Mouse (Mus musculus): ENCODE results near the gene Usp49.
"Not testable (repeated sequence)": the region's sequence is repeated elsewhere in the genome, so short reads cannot be mapped to it uniquely, and the experiment has no call there.

Gene Usp49

DNA sequence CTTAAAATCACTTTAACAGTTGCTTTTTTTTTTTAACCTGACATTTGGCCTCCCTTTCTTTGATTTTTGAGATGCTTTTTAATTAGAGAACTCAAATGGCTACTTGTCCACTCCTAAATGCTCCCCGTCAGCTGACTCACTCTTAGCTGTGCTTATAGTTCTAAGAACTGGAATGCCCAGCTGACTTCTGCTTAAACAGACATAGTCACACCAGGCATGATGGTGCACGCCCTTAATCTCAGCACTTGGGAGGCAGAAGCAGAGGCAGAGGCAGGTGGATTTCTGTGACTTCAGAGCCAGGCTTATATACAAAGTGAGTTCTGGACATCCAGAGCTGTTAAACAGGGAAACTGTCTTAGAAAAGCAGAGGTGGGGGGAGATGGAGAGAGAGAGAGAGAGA is 21.5 kb downstream of the Usp49 start:
- no peak for DNase-seq

DNA sequence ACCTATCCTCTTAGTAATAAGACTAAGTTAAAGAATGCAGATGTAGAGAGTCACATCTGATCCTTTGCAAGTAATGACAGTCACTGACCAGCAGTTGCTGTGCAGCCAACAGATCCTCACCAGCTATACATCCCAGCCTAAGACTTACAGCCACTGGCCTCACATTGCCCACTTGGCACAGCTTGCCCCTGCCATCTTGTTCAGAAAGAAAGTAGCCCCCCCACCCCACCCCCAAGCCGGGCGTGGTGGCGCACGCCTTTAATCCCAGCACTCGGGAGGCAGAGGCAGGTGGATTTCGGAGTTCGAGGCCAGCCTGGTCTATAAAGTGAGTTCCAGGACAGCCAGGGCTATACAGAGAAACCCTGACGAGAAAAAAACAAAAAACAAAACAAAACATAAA is 23.9 kb downstream of the Usp49 start:
- not testable (repeated sequence) for DNase-seq

DNA sequence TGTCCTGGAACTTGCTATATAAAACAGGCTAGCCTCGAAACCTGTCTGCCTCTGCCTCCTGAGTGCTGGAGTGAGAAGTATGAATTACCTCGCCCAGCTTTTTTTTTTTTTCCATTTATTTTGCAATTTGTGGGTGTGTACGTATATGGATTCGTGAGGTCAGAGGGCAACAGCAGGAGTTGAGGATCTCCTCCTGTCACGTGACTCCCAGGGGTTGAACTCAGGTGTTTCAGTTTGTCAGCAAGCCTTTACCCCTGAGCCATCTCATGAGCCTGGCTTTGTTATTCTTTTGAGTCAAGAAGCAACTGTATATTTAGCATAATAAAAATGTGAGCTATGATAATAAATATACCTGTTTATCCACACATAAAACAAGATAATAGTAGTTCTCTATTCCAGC is 25.2 kb downstream of the Usp49 start:
- no peak for DNase-seq

DNA sequence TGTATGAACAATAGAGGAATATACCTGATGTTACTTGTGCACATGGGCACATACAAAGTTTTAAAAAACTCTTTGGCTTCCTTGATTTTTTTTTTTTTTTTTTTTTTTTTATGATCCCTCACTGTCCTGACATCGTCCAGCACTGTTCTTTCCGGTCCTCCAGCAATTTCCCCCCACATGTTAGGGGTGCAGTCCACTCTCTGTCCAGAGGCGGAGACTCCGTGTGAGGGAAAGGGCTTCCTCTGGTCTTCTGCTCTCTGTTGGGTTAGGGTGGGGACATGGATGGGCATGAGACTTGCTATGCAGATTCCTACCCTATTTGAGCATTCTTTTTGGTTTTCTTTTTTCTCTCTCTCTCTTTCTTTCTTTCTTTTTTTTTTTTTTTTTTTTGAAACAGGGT is 27.4 kb downstream of the Usp49 start:
- no peak for DNase-seq

DNA sequence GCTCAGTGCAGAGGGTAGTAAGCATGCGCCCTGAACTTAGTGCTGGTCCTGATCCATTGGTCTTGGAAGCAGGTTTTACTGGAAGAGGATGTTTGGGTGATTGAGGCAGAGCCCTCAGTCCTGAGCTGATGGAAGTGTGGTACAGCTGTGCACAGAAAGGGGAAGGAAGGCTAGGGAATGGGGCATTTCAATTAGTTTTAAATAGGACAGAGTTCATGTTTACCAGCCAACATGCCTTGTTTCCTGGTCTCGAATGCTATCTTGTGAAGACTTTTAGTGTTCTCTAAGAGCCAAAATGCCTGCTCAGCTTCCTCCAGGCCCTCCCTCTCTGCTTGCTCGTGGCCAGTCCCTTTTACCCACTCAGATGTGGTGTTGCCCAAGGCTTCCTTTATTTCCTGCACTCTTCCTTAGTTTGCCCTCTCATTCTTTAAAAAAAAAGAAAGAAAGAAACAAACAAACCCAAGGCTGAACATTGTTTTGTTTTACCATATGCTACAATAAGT is 28.3 kb downstream of the Usp49 start:
- DNase-seq = no peak

DNA sequence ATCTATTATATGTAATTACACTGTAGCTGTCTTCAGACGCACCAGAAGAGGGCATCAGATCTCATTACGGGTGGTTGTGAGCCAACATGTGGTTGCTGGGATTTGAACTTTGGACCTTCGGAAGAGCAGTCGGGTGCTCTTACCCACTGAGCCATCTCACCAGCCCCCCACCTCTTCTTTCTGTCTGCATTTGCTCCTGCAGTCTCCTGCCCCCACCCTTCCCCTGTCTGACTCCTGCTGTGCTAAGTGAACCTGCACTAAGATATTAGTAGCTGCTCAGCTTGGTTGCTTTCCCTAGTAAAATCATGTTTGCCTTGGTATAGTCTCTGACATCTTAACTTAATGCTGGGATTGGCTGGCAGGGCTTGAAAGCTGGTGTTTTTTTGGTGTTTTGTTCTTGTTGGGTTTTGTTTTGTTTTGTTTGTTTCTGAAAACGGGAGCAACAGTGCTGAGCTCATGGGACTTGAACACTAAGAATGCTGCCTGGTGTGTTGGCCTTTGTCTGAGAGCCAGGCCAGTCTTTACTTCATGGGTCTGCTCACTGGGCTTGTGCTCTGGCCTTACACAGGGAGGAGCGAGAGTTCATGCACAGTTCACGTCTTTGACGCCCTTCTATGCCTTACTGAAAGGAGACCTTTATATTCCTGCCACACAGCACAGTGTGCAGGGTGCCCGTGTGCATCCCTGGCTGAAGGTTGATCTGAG is 32.7 kb downstream of the Usp49 start:
- no peak for DNase-seq

DNA sequence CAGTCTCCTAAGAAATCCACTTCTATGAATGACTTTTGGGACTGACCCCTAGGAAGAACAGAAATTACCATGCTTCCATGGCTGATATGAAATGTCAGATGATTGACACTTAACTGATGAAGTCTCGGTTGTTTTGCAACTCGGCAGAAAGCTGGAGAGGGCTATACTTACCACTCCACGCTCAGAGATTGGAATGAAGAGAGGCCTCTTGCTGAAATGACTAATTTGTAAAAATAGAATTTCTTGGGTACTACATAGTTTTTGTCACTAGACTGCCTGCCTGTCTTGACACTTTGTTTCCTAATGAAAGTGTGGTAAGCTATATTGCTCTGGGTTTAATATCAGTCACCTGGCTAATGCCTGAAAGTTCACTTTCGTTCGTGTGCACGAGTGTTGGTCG is 34.0 kb downstream of the Usp49 start:
- DNase-seq = no peak

DNA sequence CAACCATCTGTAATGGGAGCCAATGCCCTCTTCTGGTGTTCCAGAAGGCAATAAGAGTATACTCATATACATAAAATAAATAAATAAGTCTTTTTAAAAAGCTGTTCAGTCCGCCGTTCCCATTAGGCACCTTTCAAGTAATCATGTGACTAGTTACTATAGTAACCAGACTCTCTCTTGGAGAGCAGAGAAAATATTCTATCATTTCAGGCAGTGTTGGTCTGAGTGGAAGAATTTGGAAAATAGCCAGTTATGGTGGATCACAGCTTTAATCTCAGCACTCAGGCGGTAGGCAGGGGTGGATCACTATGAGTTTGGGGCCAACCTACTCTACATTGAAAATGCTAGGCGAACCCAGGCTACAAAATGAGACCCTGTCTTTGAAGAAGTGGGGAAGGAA is 38.7 kb downstream of the Usp49 start:
- no peak for DNase-seq

DNA sequence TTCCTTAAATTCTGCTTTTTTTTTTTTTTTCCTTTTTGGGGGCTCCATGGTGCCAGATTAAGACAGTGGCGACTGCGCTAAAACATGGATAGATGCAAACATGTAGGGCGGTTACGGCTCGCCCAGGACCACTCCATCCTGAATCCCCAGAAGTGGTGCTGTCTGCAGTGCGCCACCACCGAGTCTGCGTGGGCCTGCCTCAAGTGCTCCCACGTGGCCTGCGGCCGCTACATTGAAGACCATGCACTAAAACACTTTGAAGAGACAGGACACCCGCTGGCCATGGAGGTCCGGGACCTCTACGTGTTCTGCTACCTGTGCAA is 41.5 kb downstream of the Usp49 start:
- no peak for DNase-seq

DNA sequence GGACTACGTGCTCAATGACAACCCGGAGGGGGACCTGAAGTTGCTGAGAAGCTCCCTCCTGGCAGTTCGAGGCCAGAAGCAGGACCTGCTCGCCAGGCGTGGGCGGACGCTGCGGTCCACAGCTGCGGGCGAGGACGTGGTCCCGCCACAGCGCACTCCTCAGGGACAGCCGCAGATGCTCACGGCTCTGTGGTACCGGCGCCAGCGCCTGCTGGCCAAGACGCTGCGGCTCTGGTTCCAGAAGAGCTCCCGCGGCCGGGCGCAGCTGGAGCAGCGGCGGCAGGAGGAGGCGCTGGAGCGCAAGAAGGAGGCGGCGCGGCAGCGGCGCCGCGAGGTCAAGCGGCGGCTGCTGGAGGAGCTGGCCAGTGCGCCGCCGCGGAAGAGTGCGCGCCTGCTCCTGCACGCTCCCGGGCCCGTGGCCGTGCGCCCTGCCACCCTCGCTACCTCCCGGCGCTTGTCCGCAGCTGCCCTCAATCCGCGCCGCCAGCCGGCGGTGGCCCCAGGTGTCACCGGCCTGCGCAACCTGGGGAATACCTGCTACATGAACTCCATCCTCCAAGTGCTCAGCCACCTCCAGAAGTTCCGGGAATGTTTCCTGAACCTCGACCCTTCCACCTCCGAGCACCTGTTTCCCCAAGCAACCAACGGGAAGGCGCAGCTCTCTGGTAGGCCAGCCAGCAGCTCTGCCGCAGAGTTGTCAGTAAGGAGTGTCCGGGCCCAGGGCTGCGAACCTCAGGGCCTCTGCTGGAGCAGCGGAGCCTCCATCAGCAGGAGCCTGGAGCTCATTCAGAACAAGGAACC is 42.0 kb downstream of the Usp49 start:
- peak; percentile 79 to 92 for DNase-seq

DNA sequence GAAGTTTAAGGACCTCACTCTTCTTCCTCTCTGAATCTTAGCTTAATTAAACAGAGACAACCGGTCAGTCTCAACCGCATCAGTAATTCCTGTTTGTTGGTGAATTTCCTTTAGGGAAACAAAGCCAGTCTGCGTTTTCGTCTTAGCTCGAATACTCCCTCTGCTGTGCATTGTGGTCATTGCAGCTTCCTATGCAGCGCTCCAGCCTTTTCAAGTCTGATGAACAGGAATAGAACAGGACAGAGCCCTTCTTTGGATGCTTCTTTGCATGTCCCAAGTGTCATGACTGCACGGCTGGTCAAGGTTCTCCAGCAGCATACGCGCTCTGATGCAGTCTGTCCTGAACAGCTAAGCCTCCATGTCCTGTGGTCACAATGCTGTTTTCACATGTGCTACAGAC is 46.1 kb downstream of the Usp49 start:
- DNase-seq = peak; percentile 56 to 82

DNA sequence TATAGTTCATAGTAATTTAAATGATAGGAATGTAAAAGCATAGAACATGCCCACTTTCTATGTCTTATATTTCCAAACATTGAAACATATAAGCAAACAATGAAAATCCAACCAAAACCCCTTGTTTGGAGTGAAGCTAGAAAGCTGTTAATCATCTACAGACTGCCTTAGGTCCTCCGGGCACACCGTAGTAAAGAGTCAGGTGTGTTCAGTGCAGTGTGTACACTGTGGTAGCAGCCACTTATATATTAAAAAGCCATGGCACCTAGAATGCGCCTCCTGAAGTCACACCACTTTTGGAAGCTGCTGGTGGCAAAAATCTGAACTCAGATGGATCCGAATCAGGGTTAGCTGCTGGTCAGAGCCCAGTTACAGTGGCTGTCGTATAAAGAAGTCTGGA is 47.7 kb downstream of the Usp49 start:
- no peak for DNase-seq

DNA sequence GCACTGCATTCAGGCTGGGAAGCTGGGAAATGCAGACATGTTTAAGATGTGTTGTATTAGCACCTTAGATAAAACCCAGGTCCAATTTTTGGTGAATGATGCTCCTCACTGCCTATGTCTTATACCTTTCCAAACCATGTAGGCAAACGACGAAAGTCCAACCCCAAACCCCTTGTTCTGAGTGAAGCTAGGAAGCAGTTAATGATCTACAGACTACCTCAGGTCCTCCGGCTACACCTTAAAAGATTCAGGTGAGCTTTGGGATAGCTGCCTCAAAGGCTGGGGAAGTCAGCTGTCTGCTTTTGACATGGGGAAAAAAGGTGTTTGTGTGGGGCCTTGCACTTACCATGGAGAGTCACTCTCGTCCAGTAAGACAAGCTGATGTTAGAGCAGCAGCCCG is 48.2 kb downstream of the Usp49 start:
- no peak for DNase-seq

DNA sequence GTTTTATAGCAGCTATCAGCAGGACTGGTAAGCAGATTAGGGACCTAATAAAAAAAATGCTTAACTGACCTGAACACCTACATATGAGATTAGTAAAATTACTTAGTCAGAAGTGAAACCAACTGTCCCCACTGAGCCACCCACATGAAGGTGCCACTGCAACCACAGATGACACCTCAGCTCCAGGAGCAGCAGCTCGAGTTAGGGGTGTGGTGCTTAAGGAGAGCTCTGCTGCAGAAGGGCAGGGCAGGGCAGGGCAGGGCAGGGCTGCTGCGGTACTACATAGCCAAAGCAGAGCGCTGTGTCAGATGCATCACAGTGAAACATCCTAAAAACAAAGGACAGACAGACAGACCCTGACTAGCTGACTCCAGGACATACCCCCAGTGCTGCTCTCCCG is 52.3 kb downstream of the Usp49 start:
- DNase-seq = no peak

DNA sequence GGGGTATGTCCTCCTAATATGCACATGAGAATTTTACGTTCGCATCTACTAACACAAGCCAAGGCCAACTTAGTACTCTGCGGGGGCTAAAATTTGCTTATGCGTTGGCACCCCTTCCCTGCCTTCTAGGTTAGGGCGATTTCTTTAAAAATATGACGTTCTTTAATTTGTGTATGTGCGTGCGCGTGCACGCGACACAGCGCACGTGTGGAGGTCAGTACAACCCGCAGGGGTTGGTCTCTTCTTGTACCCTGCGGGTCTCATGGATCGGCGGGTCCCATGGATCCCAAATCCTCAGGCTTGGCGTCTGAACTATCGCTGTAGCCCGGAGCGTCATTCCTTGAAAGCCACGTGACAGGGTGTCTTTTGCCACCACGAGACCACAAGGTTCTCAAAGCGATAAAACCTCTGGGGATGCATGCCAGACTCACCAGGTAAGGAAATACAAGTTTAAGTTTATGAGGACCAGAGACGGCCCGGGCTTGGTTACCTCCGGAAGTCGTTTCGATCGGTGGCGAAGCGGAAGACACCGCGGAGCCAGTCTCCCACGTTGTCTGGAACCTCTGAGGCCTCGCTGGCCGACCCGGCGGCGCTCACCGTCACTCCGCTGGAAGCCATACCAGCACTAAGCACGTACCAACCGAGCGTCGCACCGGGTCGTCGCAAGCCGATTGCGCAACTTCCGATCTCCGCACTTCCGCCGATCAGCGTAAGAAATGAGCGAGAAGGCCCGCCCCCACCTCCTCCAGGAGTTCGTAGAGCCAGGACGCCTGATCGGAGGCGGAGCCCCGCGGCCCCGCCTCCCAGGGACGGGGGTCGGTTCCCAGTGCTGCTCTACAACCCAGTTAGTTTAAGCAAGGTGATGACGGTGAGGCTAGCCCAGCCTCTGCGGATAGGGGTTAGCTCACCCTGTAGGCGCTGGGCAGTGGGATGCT is 57.2 kb downstream of the Usp49 start:
- peak; percentile 96 to 97 for DNase-seq

DNA sequence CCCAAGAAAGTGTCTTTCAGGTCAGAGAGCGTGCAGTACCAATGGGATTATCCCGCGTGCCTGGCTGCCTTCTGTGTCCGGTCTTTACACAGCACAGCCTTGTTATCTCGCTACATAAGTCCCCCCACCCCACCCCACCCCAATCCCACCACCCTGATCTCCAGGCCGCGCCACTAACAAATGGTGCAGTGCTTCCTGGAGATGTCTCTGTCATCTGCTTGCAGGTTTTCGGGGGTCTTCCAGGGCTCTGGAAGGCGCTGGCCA is 57.8 kb downstream of the Usp49 start, which contains the start of gene Tomm6:
Tomm6 (minus strand) TSS at position 43 of the 264 bp plus-strand sequence.
- DNase-seq = no peak

DNA sequence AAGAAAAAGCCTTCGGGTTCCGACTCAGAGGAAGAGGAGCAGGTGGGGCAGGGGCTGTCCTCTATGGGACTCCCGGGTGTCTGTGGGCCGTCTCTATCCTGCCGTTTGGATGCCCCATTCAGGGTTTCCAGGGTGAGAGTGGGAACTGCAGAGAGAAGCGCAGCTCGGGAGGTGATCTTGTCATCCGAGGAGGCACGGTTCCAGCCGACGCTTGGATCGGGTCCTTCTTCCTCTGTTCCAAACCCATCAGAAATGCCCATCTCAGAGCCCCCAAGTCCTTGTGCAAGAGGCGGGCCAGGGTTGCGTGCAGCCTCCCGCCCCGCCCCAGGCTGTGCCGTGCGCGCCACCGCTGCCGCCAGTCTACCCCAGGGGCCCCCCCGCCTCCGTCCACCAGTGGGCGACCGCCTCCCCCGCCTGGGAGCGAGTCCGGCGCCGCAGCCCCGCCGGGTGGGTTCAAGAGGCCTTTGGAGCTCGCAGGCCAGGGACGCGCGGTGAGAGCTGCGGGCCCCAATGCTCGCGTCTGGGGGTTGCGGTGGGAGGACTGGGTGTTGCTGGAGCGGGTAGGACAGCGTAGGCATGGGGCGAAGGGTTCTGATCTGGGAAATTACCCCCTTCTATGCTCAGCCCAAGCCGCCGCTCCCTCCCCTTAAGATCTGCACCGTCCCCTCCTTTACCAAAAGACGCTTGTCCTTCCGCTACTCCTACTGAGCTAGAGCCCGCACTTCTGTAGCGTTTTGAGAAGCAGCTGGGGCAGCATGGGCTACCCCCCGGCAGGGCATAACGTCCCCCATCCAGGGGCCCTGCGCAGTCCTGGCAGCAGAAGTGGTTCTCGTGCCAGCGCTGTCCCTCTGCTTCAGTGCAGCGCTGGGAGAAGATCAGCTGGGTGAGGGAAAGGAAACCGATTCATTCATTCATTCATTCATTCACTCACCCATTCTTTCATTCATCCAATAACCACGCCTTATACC is 58.4 kb downstream of the Usp49 start, which contains the start of gene Frs3:
Frs3 (plus strand) TSS at position 423 of the 968 bp plus-strand sequence.
- DNase-seq = peak; percentile 83 to 88

DNA sequence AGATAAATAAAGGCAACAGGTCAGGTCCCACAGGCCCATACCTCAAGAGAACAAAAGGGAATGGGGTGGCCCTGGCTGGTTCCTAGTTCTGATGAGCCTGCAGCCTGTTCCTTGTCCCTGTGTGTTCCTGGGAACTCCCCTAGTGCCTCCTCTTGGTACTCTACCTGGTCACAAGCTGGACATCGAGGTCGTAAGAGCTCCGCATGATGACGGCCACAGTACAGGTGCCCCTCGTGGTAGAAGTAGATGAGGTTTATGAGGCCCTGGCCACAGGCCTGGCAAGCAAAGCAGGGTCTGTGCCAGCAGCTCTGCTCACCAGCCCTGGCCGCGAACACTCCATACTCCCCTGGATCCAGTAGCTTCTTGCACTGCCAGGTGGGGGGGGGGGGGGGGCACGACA is 59.4 kb downstream of the Usp49 start:
- no peak for DNase-seq

DNA sequence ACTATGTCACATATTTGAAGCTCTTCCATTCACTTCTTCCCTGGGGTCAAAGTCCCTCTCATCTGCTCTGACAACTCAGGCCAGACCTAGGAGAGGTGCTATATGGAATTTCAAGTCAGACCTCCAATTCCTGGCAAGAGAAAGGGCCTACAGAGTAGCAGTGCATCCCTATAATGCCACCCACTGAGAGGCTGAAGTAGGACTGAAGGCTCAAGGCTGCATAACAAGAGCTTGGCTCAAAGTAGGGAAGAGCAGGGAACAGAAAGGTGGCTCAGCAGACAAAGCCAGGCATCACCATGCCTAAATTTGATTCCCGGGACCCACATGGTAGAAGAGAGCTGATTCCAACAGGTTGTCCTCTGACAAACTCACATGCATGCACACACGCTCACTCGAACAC is 61.2 kb downstream of the Usp49 start:
- no peak for DNase-seq

DNA sequence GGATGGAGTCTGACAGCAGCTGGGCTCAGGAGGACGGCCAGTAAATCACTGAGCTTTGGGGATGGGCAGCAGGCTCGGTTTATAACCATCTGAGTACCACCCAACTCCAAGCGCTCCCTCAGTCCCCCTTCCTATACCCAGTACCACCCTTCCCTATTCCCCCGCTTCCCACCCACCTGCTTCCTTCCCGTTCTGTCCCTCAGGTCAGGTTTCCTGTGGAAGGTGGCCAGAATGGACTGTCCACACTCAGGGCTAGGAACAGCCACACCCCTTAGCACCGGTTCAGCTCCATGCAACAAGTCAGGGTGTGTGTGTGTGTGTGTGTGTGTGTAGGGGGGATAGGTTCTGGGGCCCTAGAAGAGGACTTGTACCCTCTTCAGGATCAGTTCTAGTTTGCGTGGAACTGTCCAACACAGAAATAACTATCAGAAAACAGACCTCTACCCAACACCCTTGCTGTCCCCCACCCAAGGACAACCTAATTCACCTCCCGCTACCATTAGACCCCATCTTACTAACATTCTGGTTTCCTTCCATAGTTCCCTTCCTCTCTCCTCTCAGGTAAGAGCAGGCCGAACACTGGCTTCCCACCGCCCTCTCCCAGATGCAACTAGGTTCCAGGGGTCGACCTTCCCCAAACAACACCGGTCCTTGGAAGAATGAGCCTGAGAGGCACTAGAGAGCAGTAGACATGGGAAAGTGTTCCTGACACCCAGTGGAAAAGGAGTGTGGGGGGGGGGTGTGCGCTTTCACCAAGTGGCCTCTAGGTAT is 63.4 kb downstream of the Usp49 start:
- DNase-seq = peak in 1 of 2 experiments; percentile 34

DNA sequence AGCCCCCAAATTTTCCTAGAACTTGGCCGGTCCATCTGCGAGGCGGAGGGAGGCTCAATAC is 63.8 kb downstream of the Usp49 start, which contains the start of gene Gm21981:
Gm21981 (minus strand) TSS at position 14 of the 61 bp plus-strand sequence.
- DNase-seq = no peak
